Mouse (Mus musculus) megakaryocyte, embryonic 14.5 days (primary cell): ENCODE measurements around the gene 4930558K02Rik.

Experiments used
- FLI1 ChIP-seq: IDR thresholded peaks from 2 replicates; pipeline ENCODE4 v1.6.1; 2012; ENCODE audit warnings: low read length, inconsistent platforms, mixed read lengths
- GATA1 ChIP-seq: IDR thresholded peaks from 3 replicates; pipeline ENCODE4 v1.6.1; 2012; ENCODE audit warnings: mixed read lengths, low read length, inconsistent platforms, borderline replicate concordance

GRCm38 (mm10) chr1:161942082-161942481 lies 37.4 kb downstream of the 4930558K02Rik start:
- TF ChIP-seq GATA1 (no peak), FLI1 (no peak)
